Mouse (Mus musculus) kidney, adult 2 months (tissue): ENCODE results near the gene Morn3. TPM values are rescaled to one million over a fixed set of nuclear protein-coding genes. Genes with fewer than 3 reads are reported as not detected.

Experiments
- DNase-seq: peaks from one replicate; pipeline ENCODE4 v3.0.0; 2021
- H3K27ac ChIP-seq: fragments of 200-500 bp; 2 replicates; pipeline ENCODE4 v1.5.1; 2012; ENCODE audit warnings: low read depth, low read length, control low read depth, inconsistent platforms; ENCODE audit not compliant: insufficient read depth
- H3K27me3 ChIP-seq: fragments of 200-500 bp; replicated peaks from 2 replicates; pipeline ENCODE4 v1.6.1; 2012; ENCODE audit warnings: mild to moderate bottlenecking, moderate library complexity, low read length, inconsistent platforms; ENCODE audit not compliant: control insufficient read depth, insufficient read depth
- H3K36me3 ChIP-seq: fragments of 200-500 bp; 2 replicates; pipeline ENCODE4 v1.6.1; 2012; ENCODE audit warnings: mild to moderate bottlenecking, moderate library complexity, low read length, inconsistent platforms; ENCODE audit not compliant: control insufficient read depth, insufficient read depth
- H3K4me1 ChIP-seq: fragments of 200-500 bp; 2 replicates; pipeline ENCODE4 v1.6.1; 2011; ENCODE audit warnings: low read length; ENCODE audit not compliant: control insufficient read depth, insufficient read depth
- H3K4me3 ChIP-seq: fragments of 200-500 bp; 2 replicates; pipeline ENCODE4 v1.5.1; 2011; ENCODE audit warnings: mild to moderate bottlenecking, low read depth, low read length, control low read depth; ENCODE audit not compliant: insufficient read depth
- CTCF ChIP-seq: fragments of 200-500 bp; conservative IDR thresholded peaks from 2 replicates; pipeline ENCODE4 v1.5.1; 2011; ENCODE audit warnings: low read depth, mild to moderate bottlenecking, control low read depth, low read length, moderate library complexity, mixed read lengths; ENCODE audit not compliant: insufficient read depth, insufficient read length
- POLR2A ChIP-seq: fragments of 200-500 bp; IDR thresholded peaks from one replicate; pipeline ENCODE4 v1.6.1; 2011; ENCODE audit warnings: low read depth, low read length, control low read depth
- WGBS: fragments of 180-500 bp; shearing (Covaris S2); methylation state at CpG from one replicate; pipeline ENCODE4 v1.1.7; 2018; 5-methylcytosine and 5-hydroxymethylcytosine counted together
- polyA plus RNA-seq: library from polyadenylated mRNA; depleted of rRNA; stranded (reverse); fragments of >200 nt; gene quantifications from 2 replicates; pipeline ENCODE4 v1.2.3, GENCODE M21; 2012

Gene Morn3
- polyA plus RNA-seq, 1 experiment: 0.06 TPM

GRCm38 (mm10) chr5:123083340-123084050 is 36.7 kb upstream of the Morn3 start:
- H3K4me1 ChIP-seq: no peaks in the 10 kb centered on the region
- DNase-seq: no peak
- TF ChIP-seq POLR2A: no peak
- TF ChIP-seq CTCF: no peak
- 43% methylated on average over 13 of the region's 13 CpGs for whole genome bisulfite sequencing
- no peaks in the 10 kb centered on the region for H3K27me3 ChIP-seq
- H3K36me3 ChIP-seq: no peaks in the 10 kb centered on the region
- no peak overlapping the region for H3K27ac ChIP-seq
- no peak overlapping the region for H3K4me3 ChIP-seq

GRCm38 (mm10) chr5:123080510-123080909 is 33.7 kb upstream of the Morn3 start:
- no peak overlapping the region for H3K4me3 ChIP-seq
- no peaks in the 10 kb centered on the region for H3K36me3 ChIP-seq
- no peak for TF ChIP-seq POLR2A
- TF ChIP-seq CTCF: 0 out of 2 replicates have a peak, but pooled peaks have one; percentile 11
- WGBS: 91% methylated on average over 13 of the region's 13 CpGs
- H3K4me1 ChIP-seq: peaks cover 12% of the 10 kb centered on the region
- H3K27me3 ChIP-seq: no peaks in the 10 kb centered on the region
- DNase-seq: no peak
- no peak overlapping the region for H3K27ac ChIP-seq

- H3K4me1 ChIP-seq: peaks cover 14% of the 10 kb centered on the region
- no peak overlapping the region for H3K4me3 ChIP-seq
- 31% methylated on average over 8 of the region's 8 CpGs for WGBS
- H3K27me3 ChIP-seq: no peaks in the 10 kb centered on the region
- no peaks in the 10 kb centered on the region for H3K36me3 ChIP-seq
- no peak for TF ChIP-seq POLR2A
- no peak for TF ChIP-seq CTCF
- DNase-seq: peak; percentile 51
- H3K27ac ChIP-seq: peak overlapping the region; percentile 35
These were observed 33.2 kb upstream of the Morn3 start for GRCm38 (mm10) chr5:123080041-123080440.

GRCm38 (mm10) chr5:123079568-123079967 is 32.8 kb upstream of the Morn3 start:
- no peak for DNase-seq
- Histone ChIP-seq H3K36me3 (no peaks in the 10 kb centered on the region), H3K27me3 (no peaks in the 10 kb centered on the region), H3K4me3 (no peak overlapping the region), H3K4me1 (peaks cover 14% of the 10 kb centered on the region), H3K27ac (peak overlapping the region; percentile 49)
- TF ChIP-seq CTCF (no peak), POLR2A (no peak)
- whole genome bisulfite sequencing: 46% methylated on average over 1 of the region's 1 CpGs

- 3% methylated on average over 35 of the region's 35 CpGs for WGBS
- no peak for TF ChIP-seq CTCF
- TF ChIP-seq POLR2A: no peak
- Histone ChIP-seq H3K27me3 (no peaks in the 10 kb centered on the region), H3K36me3 (no peaks in the 10 kb centered on the region), H3K4me1 (peaks cover 14% of the 10 kb centered on the region), H3K27ac (0 out of 2 replicates have a peak overlapping the region, but pooled peaks have one; percentile 14), H3K4me3 (peak overlapping the region; percentile 88)
- DNase-seq: no peak
These were observed 29.8 kb upstream of the Morn3 start for GRCm38 (mm10) chr5:123076419-123077281.

- H3K27ac ChIP-seq: peak overlapping the region; percentile 14
These were observed 29.0 kb upstream of the Morn3 start for GRCm38 (mm10) chr5:123075576-123076418.

More at GRCm38 (mm10) chr5:123075576-123076418, 29.0 kb upstream of the Morn3 start:
- WGBS: 6% methylated on average over 45 of the region's 45 CpGs
- TF ChIP-seq POLR2A (no peak), CTCF (no peak)
- H3K27me3 ChIP-seq: no peaks in the 10 kb centered on the region
- peak; percentile 96 for DNase-seq
- H3K4me3 ChIP-seq: peak overlapping the region; percentile 88
- peaks cover 14% of the 10 kb centered on the region for H3K4me1 ChIP-seq
- H3K36me3 ChIP-seq: no peaks in the 10 kb centered on the region
